Mouse (Mus musculus): ENCODE results near the gene Dkkl1.

- TF ChIP-seq CTCF (conservative IDR thresholded peaks at IDR 0.05; ENCODE audit: low read length) (no peak), POU5F1 (IDR thresholded peaks at IDR 0.05; ENCODE audit: borderline replicate concordance, low read length) (no peak)
Observed at GRCm38 (mm10) chr7:45233580-45234332, 21.8 kb upstream of the Dkkl1 start.
